Mouse (Mus musculus) thymus, postnatal 4 days (tissue): ENCODE results near the gene Thsd4.

Source experiments
- DNase-seq: peaks from one replicate; pipeline ENCODE4 v3.0.0; 2021

The Thsd4 gene

GRCm38 (mm10) chr9:60373161-60373737 is 148.6 kb downstream of the Thsd4 start:
- DNase-seq = no peak

DNA sequence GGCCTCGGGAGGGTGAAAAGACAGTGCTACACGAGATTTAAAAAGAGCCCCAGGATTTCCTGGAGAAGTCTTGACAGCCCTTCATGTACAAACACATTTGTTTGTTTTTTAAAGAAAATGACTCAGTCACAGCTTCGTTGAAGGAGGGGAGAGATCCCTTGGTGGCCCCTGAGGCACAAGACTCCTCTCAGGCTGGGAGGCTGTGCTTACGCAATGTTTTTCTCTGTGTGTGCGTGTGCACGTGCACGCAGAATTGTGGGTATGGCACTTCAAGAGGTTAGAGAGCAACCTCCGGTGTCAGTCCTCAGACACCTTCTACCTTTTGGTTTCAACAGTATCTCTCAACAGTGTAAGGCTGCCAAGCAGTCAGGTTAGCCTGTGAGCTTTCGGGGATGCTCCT is 153.3 kb downstream of the Thsd4 start:
- no peak for DNase-seq

GRCm38 (mm10) chr9:60367617-60368305 is 154.1 kb downstream of the Thsd4 start:
- DNase-seq = no peak

DNA sequence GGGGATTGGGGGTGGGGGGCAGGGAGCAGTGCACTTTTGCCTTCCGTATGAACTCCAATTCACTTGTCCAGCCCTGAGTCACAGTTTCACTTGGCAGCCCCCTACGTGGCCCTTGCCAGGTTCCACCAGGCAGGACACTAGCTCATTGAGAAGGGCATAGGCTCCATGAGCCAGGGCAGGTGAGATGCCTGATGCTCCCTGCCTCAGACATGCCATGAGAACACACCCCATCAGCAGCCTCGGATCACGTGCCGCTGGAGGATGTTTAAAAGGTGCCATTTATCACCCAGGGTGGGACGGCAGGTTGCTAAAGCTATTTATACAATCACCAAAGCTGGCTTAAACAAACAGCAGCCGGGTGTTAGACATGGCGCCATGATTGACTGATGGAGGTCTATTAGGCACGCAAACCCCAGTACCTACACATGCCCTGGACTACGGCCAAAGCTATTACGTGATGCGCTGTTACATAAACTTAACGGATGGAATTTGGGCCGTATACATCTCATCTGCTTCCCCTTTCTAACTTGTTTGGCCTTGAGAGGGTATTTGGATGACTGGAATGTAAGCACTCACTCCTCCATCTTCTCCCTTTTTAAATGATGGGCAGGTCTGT is 157.6 kb downstream of the Thsd4 start:
- DNase-seq = no peak

GRCm38 (mm10) chr9:60352351-60352750 is 169.5 kb downstream of the Thsd4 start:
- DNase-seq = no peak

DNA sequence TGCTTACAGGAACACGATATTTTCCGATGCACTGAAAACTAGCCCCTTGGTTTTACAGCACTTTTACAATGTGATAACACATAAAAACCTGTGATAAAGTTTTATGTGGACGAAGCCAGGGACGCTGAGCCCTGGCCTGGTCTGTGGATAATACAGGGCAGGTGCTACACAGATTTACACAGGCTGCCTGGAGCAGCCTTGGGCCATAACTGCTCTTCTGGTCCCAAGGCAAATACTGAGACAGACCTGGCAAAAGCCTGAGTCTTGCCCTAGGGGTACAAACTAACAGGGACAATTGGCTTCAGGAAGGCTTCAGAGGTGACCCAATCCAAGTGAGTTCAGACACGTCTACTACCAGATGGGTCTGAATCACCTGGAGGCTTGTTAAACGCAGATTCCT is 170.7 kb downstream of the Thsd4 start:
- no peak for DNase-seq

GRCm38 (mm10) chr9:60336147-60336546 is 185.7 kb downstream of the Thsd4 start:
- no peak for DNase-seq

DNA sequence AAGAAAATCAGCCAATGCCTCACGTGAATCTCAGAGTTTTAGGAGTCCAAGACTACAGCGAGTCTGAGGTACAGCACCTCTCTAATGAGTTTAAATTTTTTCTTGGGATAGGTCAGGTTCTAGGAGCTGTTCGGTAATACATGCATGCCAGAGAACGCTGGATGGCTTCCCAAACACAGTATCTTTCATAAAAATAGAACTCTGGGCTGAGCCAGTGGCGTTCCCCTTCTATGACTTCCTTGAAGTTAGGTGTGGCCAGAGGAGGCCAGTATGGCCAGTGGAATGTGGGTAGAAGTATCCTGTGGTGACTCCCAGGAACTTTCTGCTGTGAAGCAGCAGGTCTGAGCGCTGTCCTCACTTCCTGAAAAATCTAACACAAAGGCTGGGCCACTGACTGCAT is 186.4 kb downstream of the Thsd4 start:
- no peak for DNase-seq

GRCm38 (mm10) chr9:60329911-60330310 is 191.9 kb downstream of the Thsd4 start:
- no peak for DNase-seq

- DNase-seq = no peak
These were observed 197.1 kb downstream of the Thsd4 start for GRCm38 (mm10) chr9:60324716-60325115.

DNA sequence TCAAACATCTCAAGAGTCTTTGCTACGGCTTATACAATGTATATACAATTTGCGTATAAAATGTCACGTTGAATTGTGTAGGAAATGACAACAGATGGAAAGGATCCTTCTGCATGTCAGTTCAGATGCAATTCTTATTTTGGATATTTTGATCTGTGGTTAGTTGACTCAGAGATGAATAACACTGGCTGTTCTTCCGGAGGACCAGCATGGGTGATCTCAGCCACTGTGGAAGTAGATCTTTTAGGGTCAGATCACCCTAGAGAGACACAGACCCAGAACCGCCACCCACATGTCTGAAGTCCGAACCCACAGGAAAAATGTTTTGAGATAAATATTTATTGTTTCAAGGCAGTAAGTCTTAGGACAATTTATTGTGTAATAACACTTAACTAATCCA is 198.4 kb downstream of the Thsd4 start:
- DNase-seq = no peak

DNA sequence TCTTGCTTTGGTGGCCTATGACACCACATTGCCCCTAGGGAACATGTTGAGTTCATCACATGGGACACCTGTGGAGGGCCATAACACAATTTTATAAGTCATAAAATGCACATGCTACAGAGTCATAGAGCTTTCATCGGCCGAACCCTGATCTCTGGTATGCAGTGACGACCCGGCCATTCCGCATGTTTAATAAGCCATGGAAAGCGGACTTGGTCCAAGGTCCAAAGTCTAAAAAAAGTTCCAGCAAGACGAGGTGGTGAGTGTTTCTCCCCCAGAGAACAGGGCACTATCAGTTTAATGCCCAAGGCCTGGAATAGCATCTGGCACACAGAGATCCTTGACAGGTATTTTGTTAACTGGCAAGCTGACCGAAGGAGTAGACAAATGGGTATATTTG is 204.6 kb downstream of the Thsd4 start:
- DNase-seq = no peak

DNA sequence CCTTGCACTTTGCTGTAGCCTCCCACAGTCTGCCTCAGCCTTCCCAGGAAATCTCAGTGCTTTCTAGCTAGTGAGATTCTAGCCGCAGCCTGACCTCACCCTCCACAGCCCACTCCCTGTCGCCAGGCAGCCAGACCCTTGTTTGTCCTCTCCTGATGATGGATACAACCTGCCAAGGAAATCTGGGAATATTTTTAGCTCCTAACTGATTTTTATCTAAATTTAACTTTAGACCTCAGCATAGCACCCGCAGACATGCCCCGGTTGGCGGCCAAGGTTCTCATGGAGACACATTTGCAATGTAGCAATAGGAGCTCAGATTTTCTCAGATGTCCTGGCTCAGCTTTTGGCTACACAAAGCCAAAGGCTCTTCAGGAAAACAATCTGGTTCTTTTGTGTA is 205.3 kb downstream of the Thsd4 start:
- no peak for DNase-seq

GRCm38 (mm10) chr9:60315533-60315932 is 206.3 kb downstream of the Thsd4 start:
- DNase-seq = no peak

DNA sequence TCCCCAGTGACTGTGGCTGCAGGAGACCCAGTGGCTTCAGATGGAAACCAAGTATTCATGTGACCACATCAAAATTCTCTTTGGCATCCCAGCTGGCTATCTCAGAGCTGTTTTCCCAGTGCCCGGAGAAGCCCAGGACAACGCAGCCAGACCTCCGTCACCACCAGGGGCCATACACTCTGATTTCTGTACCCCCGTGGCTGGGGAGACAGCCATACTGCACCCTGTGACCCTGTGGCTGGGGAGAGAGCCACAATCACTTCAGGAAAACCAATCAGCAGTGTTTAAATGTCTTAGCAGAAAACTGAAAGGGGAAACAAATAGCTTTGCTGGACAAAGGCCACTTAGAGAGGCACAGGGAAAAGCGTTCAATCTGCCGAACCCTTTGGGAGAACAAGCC is 208.2 kb downstream of the Thsd4 start:
- DNase-seq = no peak

DNA sequence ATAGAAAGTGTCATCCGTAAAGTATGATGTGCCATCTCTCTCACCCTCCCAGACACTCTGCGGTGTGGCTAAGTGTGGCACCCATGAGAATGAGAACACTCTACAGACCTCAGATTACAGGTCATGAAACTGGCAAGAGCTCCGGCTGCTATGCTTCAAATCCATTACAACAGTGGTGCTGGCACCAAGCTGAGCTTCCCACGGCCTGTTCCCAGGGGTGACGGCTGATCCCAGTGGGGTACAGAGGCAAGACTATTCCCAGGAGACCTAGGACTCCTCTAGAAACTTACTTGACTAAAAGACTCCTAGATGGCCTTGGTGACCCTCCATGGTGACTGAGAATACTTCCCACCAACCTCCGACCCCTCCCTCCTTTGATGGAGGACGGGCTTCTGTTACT is 209.2 kb downstream of the Thsd4 start:
- DNase-seq = no peak

DNA sequence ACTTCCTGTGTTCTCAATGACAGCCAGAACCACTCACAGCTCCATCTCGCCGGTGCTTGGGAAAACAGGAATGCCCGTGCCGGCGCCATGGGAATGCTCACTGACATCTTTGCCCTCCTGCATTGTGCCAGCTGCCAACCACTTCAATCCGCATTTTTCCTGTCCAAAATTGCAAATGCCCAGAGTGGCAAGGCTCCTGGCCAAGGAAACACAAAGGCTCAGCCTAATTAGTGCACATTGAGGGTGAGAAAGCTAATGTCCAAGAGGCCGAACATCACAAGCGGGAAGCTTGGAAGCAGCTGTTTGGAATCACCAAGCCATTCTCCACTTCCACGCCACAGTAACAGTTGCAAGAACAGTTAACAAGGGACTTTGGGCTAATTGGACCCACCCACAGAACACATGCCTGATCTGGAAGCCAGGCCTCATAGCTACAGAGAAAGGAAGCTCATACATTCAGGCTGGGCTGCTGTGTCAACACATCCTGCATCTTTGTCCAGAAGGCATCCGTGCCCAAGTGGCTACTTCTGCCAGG is 210.2 kb downstream of the Thsd4 start:
- no peak for DNase-seq

- no peak for DNase-seq
These were observed 211.0 kb downstream of the Thsd4 start for GRCm38 (mm10) chr9:60310741-60311317.

DNA sequence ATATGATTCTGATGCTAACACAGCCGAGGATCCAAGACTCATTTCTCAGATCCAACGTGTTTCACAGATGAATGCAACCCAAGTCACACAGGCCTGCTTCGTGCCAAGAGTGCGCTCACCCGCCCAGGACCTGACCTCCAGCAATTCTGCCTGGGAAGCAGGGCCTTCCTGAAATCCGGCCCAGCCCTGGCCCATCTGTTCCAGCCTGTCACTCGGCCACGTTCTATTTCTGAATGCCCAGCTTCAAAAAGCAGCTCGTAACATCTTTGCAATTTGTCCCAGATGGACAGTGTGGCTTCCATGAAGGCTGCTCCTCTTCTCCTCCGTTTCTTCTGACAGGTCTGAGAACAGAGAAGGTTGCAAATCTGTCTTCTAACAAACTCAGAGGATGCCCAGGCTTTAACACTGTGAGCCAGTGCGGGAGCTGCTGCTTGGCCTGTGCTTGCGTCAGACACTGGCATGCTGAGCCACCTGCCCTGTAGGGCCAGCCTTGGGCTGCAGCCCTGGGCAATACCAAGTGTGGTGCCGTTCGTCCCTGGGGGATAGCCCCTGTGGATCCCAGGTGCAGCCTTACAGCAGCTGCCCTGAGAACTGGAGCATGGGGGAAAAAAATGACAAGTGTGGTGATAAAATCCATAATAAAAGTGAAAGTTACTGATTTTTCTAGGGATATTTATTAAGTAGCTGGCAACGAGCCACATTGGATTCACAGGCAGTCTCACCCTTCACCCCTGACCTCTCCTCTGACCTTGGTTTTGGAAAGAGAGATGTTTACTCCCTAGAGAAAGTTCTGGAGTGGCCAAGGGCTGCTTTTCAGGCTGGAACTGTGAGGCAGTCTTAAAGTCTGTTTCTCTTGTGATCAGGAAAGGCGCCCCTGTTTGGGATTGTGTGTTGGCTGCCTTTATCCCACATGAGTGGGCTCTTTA is 211.8 kb downstream of the Thsd4 start:
- DNase-seq = no peak

- DNase-seq = no peak
These were observed 213.7 kb downstream of the Thsd4 start for GRCm38 (mm10) chr9:60308182-60308581.

GRCm38 (mm10) chr9:60307469-60307868 is 214.4 kb downstream of the Thsd4 start:
- DNase-seq = no peak

DNA sequence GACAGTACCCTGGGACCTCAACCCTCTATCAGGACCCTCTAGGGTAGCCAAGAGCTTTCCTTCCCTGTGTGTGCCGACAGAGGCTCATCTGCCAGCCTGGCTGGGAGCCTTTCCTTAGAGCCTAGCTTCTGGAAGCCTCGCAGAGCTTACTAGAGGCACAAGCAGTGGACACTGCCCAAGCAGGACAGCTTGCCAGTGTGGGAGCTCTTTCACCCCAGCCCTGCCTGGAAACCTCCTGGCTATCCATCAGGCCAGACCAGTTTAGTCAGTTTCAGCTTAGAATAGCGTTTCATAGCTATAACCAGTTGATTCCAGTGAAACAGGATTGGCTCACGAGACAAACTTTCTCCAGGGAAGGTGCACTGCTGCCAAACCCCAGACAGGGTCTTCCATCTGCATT is 215.6 kb downstream of the Thsd4 start:
- no peak for DNase-seq
